Mouse (Mus musculus): ENCODE results near the gene Zfp553. TPM values are rescaled to one million over a fixed set of nuclear protein-coding genes. Genes with fewer than 3 reads are reported as not detected.

The Zfp553 gene
- 1 to 10 TPM; 4.3 TPM for total RNA-seq (2023)

GRCm38 (mm10) chr7:127232622-127233367 lies at the start of gene Zfp553, which contains the start of gene Sept1:
Zfp553 (plus strand) TSS chr7:127233061.
Sept1 (minus strand) TSS chr7:127233130.

GRCm38 (mm10) chr7:127195544-127196295 lies 37.1 kb upstream of the Zfp553 start, which contains the start of gene Cd2bp2:
Cd2bp2 (minus strand) TSS chr7:127196050.

GRCm38 (mm10) chr7:127208295-127208552 lies 24.6 kb upstream of the Zfp553 start, which contains the start of gene Tbc1d10b:
Tbc1d10b (minus strand) TSS chr7:127208468.

GRCm38 (mm10) chr7:127208553-127209438 lies 24.1 kb upstream of the Zfp553 start, which contains the start of gene Mylpf:
Mylpf (plus strand) TSS chr7:127208890.

GRCm38 (mm10) chr7:127243870-127244657 lies 11.2 kb downstream of the Zfp553 start, which contains the start of gene Zfp771:
Zfp771 (plus strand) TSS chr7:127244274.

GRCm38 (mm10) chr7:127260309-127261111 lies 27.6 kb downstream of the Zfp553 start, which contains the start of gene Dctpp1:
Dctpp1 (minus strand) TSS chr7:127260709.

GRCm38 (mm10) chr7:127273925-127274789 lies 41.3 kb downstream of the Zfp553 start, which contains the start of gene Sephs2:
Sephs2 (minus strand) TSS chr7:127274055.

Other genes with a start within 250 kb of the Zfp553 start
- gene Mvp, start 218.4 kb upstream of the Zfp553 start, total RNA-seq (2023): 10 to 100 TPM; 41.8 to 47.1 TPM
- gene Pagr1b, start 216.6 kb upstream of the Zfp553 start, total RNA-seq (2023): 1 to 10 TPM in 1 of 2 experiments, not detected in 1; 8.7 TPM
- 10 to 100 TPM in 1 of 2 experiments, not detected in 1; 11.2 TPM for gene Pagr1a, start 215.7 kb upstream of the Zfp553 start, total RNA-seq (2023)
- 10 to 100 TPM; 23.6 to 31.0 TPM for gene Gm42742, start 212.0 kb upstream of the Zfp553 start, total RNA-seq (2023)
- under 1 TPM in 1 of 2 experiments, not detected in 1; 0.61 TPM for gene Prrt2, start 211.8 kb upstream of the Zfp553 start, total RNA-seq (2023)
- gene Maz, start 206.0 kb upstream of the Zfp553 start, total RNA-seq (2023): 100 to 1,000 TPM; 177 to 194 TPM
- gene Kif22, start 190.6 kb upstream of the Zfp553 start, total RNA-seq (2023): 10 to 100 TPM; 78.1 to 84.3 TPM
- gene Zg16, start 145.7 kb upstream of the Zfp553 start, total RNA-seq (2023): 1 to 10 TPM; 1.1 to 1.9 TPM
- 100 to 1,000 TPM; 125 to 140 TPM for gene AI467606, start 141.7 kb upstream of the Zfp553 start, total RNA-seq (2023)
- gene Qprt, start 110.8 kb upstream of the Zfp553 start, total RNA-seq (2023): 1 to 10 TPM; 5.4 to 7.0 TPM
- 100 to 1,000 TPM; 133 to 135 TPM for gene Spn, start 95.2 kb upstream of the Zfp553 start, total RNA-seq (2023)
- gene Cd2bp2, start 37.0 kb upstream of the Zfp553 start, total RNA-seq (2023): 10 to 100 TPM; 50.1 to 54.2 TPM
- 100 to 1,000 TPM; 118 to 135 TPM for gene Tbc1d10b, start 24.6 kb upstream of the Zfp553 start, total RNA-seq (2023)
- gene Mylpf, start 24.2 kb upstream of the Zfp553 start, total RNA-seq (2023): 10 to 100 TPM in 1 of 2 experiments, 1 to 10 TPM in 1; 8.1 to 11.2 TPM
- gene Sept1, start 69 bp downstream of the Zfp553 start, total RNA-seq (2023): 100 to 1,000 TPM in 1 of 2 experiments, 10 to 100 TPM in 1; 96.1 to 105 TPM
- 1 to 10 TPM; 4.2 to 7.3 TPM for gene Zfp771, start 11.2 kb downstream of the Zfp553 start, total RNA-seq (2023)
- 10 to 100 TPM; 21.8 to 27.9 TPM for gene Dctpp1, start 27.6 kb downstream of the Zfp553 start, total RNA-seq (2023)
- 100 to 1,000 TPM; 117 to 125 TPM for gene Sephs2, start 41.0 kb downstream of the Zfp553 start, total RNA-seq (2023)
- gene Itgal, start 63.2 kb downstream of the Zfp553 start, total RNA-seq (2023): 100 to 1,000 TPM; 190 to 234 TPM
- gene Zfp768, start 112.5 kb downstream of the Zfp553 start, total RNA-seq (2023): 1 to 10 TPM; 9.1 to 9.6 TPM
- gene Zfp747, start 143.0 kb downstream of the Zfp553 start, total RNA-seq (2023): 1 to 10 TPM; 5.0 to 7.0 TPM
- gene 9130019O22Rik, start 154.1 kb downstream of the Zfp553 start, total RNA-seq (2023): 1 to 10 TPM; 2.0 to 3.0 TPM
- gene E430018J23Rik, start 160.6 kb downstream of the Zfp553 start, total RNA-seq (2023): 1 to 10 TPM; 1.8 to 2.1 TPM
- 1 to 10 TPM; 2.8 to 3.4 TPM for gene Zfp764, start 173.8 kb downstream of the Zfp553 start, total RNA-seq (2023)
- gene Zfp688, start 189.0 kb downstream of the Zfp553 start, total RNA-seq (2023): 10 to 100 TPM; 10.7 to 13.4 TPM
- 1 to 10 TPM; 1.7 to 2.1 TPM for gene Zfp689, start 216.1 kb downstream of the Zfp553 start, total RNA-seq (2023)
- gene Prr14, start 226.6 kb downstream of the Zfp553 start, total RNA-seq (2023): 100 to 1,000 TPM; 116 to 133 TPM
- gene Fbrs, start 246.1 kb downstream of the Zfp553 start, total RNA-seq (2023): 100 to 1,000 TPM; 191 to 224 TPM